ENCODE assay signal across 14 mouse cellular contexts in genomic region chr7:58032975-58033374, GRCm38 (mm10).
DNase-seq lines count a peak whose midpoint lies in the region; ATAC-seq and TF ChIP-seq lines count a peak whose summit lies in the region.
"Had no signal": no experiment of that assay in that cellular context is flagged by ENCODE, and none has a peak within 500 bp of the region (broad histone marks: within the 10 kb centered on the region; RNA-seq: fewer than 3 reads in every experiment).

No protein-coding gene starts in this region.

- peak; percentile 22 for DNase-seq in hindbrain, embryonic 14.5 days (ENCODE audit: low spot score)
- DNase-seq in lung, embryonic 14.5 days = peak; percentile 2
- no peak for DNase-seq in lung, postnatal 25 days (ENCODE audit: low spot score)
- DNase-seq in ES-CJ7 (ENCODE audit: low read depth, low spot score) = peak; percentile 37
- DNase-seq in embryo, embryonic 10 days (ENCODE audit: low spot score) = peak; percentile 17
- DNase-seq in T-cell, adult 2 months (ENCODE audit: low spot score) = no peak
- DNase-seq: thymus, adult 18-20 months had no signal

- H3K9me3 ChIP-seq in hindbrain, embryonic 14.5 days (ENCODE audit: control insufficient read depth, low read length) = no peaks in the 10 kb centered on the region
- H3K9me3 ChIP-seq in hindbrain, embryonic 12.5 days (replicated peaks) = no peaks in the 10 kb centered on the region
- H3K9me3 ChIP-seq in lung, embryonic 14.5 days (ENCODE audit: low read depth, low read length) = no peaks in the 10 kb centered on the region
- H3K9me3 ChIP-seq: midbrain, embryonic 12.5 days; neural tube, embryonic 12.5 days had no signal

- no peak overlapping the region for H3K27ac ChIP-seq in hindbrain, embryonic 14.5 days
- H3K27ac ChIP-seq in hindbrain, embryonic 12.5 days = no peak overlapping the region
- H3K27ac ChIP-seq in lung, embryonic 14.5 days (ENCODE audit: low read depth) = no peak overlapping the region
- H3K27ac ChIP-seq: limb, embryonic 12.5 days; midbrain, embryonic 12.5 days; neural tube, embryonic 12.5 days had no signal

- H3K4me2 ChIP-seq in hindbrain, embryonic 14.5 days (replicated peaks) = no peak overlapping the region
- H3K4me2 ChIP-seq in hindbrain, embryonic 12.5 days (replicated peaks) = no peak overlapping the region
- H3K4me2 ChIP-seq in lung, embryonic 14.5 days = no peak overlapping the region
- H3K4me2 ChIP-seq: limb, embryonic 12.5 days; midbrain, embryonic 12.5 days; neural tube, embryonic 12.5 days had no signal

- TF ChIP-seq CTCF in lung, embryonic 14.5 days (IDR thresholded peaks at IDR 0.05; ENCODE audit: low read depth) = no peak

- H3K36me3 ChIP-seq in hindbrain, embryonic 14.5 days (replicated peaks; ENCODE audit: control insufficient read depth, insufficient read depth) = no peaks in the 10 kb centered on the region
- no peaks in the 10 kb centered on the region for H3K36me3 ChIP-seq in hindbrain, embryonic 12.5 days
- no peaks in the 10 kb centered on the region for H3K36me3 ChIP-seq in lung, embryonic 14.5 days (ENCODE audit: insufficient read depth)
- H3K36me3 ChIP-seq: limb, embryonic 12.5 days; midbrain, embryonic 12.5 days; neural tube, embryonic 12.5 days had no signal

- H3K27me3 ChIP-seq in hindbrain, embryonic 14.5 days (ENCODE audit: control insufficient read depth, insufficient read depth, low read length) = no peaks in the 10 kb centered on the region
- no peaks in the 10 kb centered on the region for H3K27me3 ChIP-seq in hindbrain, embryonic 12.5 days
- H3K27me3 ChIP-seq in lung, embryonic 14.5 days (ENCODE audit: insufficient read depth, low read length) = no peaks in the 10 kb centered on the region
- H3K27me3 ChIP-seq: CH12.LX; limb, embryonic 12.5 days; midbrain, embryonic 12.5 days; neural tube, embryonic 12.5 days had no signal

- WGBS in hindbrain, embryonic 14.5 days = 83% methylated on average over 1 of the region's 1 CpGs
- 69% methylated on average over 1 of the region's 1 CpGs for WGBS in hindbrain, embryonic 12.5 days
- 69% methylated on average over 1 of the region's 1 CpGs for WGBS in lung, embryonic 14.5 days

- no peak for ATAC-seq in hindbrain, embryonic 14.5 days (ENCODE audit: low FRiP score)
- no peak for ATAC-seq in hindbrain, embryonic 12.5 days (ENCODE audit: low FRiP score)
- no peak for ATAC-seq in lung, embryonic 14.5 days (ENCODE audit: insufficient read depth)
- ATAC-seq: activated CD4-positive, CD25-positive, alpha-beta regulatory T cell, adult 4 months; intestine, postnatal 0 days had no signal

- no peaks in the 10 kb centered on the region for H3K4me1 ChIP-seq in hindbrain, embryonic 14.5 days (replicated peaks; ENCODE audit: control insufficient read depth, insufficient read depth, low read length)
- H3K4me1 ChIP-seq in hindbrain, embryonic 12.5 days = no peaks in the 10 kb centered on the region
- no peaks in the 10 kb centered on the region for H3K4me1 ChIP-seq in lung, embryonic 14.5 days (ENCODE audit: insufficient read depth)
- H3K4me1 ChIP-seq: limb, embryonic 12.5 days; midbrain, embryonic 12.5 days; neural tube, embryonic 12.5 days had no signal

- H3K9ac ChIP-seq in hindbrain, embryonic 14.5 days = no peak overlapping the region
- no peak overlapping the region for H3K9ac ChIP-seq in hindbrain, embryonic 12.5 days
- no peak overlapping the region for H3K9ac ChIP-seq in lung, embryonic 14.5 days
- H3K9ac ChIP-seq: limb, embryonic 12.5 days; midbrain, embryonic 12.5 days; neural tube, embryonic 12.5 days had no signal

- H3K4me3 ChIP-seq in hindbrain, embryonic 14.5 days (replicated peaks; ENCODE audit: low read length) = no peak overlapping the region
- no peak overlapping the region for H3K4me3 ChIP-seq in hindbrain, embryonic 12.5 days
- H3K4me3 ChIP-seq in lung, embryonic 14.5 days (ENCODE audit: low read depth, low read length) = no peak overlapping the region
- H3K4me3 ChIP-seq: limb, embryonic 12.5 days; midbrain, embryonic 12.5 days; neural tube, embryonic 12.5 days had no signal

Comparison
In these comparisons a context has a peak if more than half of its experiments do, and no peak if none do; other contexts are left out.
1. DNase-seq: peak in hindbrain, embryonic 14.5 days (single experiment), lung, embryonic 14.5 days (single experiment), ES-CJ7 (single experiment) and embryo, embryonic 10 days (single experiment); none in lung, postnatal 25 days (single experiment) and T-cell, adult 2 months (single experiment).